Mouse (Mus musculus): Measurements from ENCODE around the gene Stac.

GRCm38 (mm10) chr9:111550281-111550962 is 139.7 kb downstream of the Stac start:
- TF ChIP-seq E2F4 (IDR thresholded peaks at IDR 0.05; ENCODE audit: insufficient read depth) = no peak
- TF ChIP-seq USF1 (IDR thresholded peaks at IDR 0.05; ENCODE audit: low read depth) = no peak
- TF ChIP-seq MAX (IDR thresholded peaks at IDR 0.05; ENCODE audit: low read depth) = no peak
- TF ChIP-seq POLR2A (IDR thresholded peaks at IDR 0.05; ENCODE audit: insufficient read length, low read depth) = no peak
- no peak for TF ChIP-seq CEBPB (IDR thresholded peaks at IDR 0.05; ENCODE audit: insufficient read depth, poor library complexity, severe bottlenecking)

Measured in myocyte (in vitro differentiated cells).